Mouse (Mus musculus): ENCODE measurements at regions not wholly inside any gene's neighbourhood (a gene's known extent, or its start where the extent isn't known, plus 50 kb on each side); places are given as distances from the start of the nearest gene placed in this dataset.
A peak's percentile ranks its signal among the peaks of the same experiment; 100 is the strongest.

DNA sequence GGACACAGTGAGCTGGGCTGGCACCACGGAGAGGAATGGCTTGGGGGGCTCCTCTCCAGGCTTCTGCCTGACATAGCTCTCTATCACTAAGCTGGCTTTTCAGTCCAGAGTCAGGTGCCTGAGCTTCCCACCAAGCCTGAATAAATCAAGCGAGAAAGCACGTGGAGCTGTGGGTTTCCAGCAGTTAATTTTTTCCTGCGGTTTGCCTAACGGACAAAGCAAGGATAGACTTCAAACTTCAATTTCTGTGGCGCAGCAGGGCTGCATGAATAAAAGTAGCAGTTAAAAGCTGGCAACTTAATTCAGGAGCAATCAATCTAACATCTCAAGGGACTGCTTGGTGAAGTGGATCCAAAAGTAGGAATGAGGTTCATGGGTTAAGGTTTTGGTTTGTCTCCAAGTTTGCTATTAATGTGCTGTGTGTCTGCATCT, 317.1 kb upstream of the Rnaseh2b start:
- Histone ChIP-seq H3K9ac (no peak overlapping the region), H3K4me1 (no peaks in the 10 kb centered on the region), H3K4me3 (no peak overlapping the region), H3K27ac (replicated peaks) (no peak overlapping the region), H3K4me2 (no peak overlapping the region), H3K9me3 (no peaks in the 10 kb centered on the region), H3K27me3 (replicated peaks) (no peaks in the 10 kb centered on the region), H3K36me3 (no peaks in the 10 kb centered on the region)
- ATAC-seq (ENCODE audit: extremely low read depth, insufficient number of reproducible peaks, low FRiP score, low TSS enrichment), result no peak
- WGBS, result 66% methylated on average over 6 of the region's 6 CpGs

DNA sequence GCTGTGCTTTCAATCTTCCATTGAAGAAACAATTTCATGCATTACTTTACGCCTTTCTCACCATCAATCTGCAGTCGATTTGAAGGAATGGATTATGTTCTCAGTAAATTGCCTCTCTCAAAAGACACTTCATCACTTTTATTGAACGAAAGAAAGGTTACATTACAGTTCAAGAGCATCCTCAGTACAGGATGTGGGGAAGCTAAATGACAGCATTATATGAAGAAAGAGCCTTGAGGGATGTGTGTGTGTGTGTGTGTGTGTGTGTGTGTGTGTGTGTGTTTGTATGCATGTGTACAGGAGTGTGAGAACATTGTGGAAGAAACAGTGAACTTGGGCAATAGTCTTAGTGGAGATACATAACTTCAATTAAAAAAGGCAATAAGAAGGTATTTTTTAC, 311.8 kb upstream of the Rnaseh2b start:
- 68% methylated on average over 3 of the region's 3 CpGs for WGBS
- Histone ChIP-seq H3K36me3 (no peaks in the 10 kb centered on the region), H3K27ac (replicated peaks) (no peak overlapping the region), H3K27me3 (replicated peaks) (no peaks in the 10 kb centered on the region), H3K4me1 (no peaks in the 10 kb centered on the region), H3K9me3 (peaks cover 4% of the 10 kb centered on the region; the same call in 1 of the 2 replicates), H3K4me3 (no peak overlapping the region), H3K9ac (no peak overlapping the region), H3K4me2 (no peak overlapping the region)
- no peak for ATAC-seq (ENCODE audit: extremely low read depth, insufficient number of reproducible peaks, low FRiP score, low TSS enrichment)

DNA sequence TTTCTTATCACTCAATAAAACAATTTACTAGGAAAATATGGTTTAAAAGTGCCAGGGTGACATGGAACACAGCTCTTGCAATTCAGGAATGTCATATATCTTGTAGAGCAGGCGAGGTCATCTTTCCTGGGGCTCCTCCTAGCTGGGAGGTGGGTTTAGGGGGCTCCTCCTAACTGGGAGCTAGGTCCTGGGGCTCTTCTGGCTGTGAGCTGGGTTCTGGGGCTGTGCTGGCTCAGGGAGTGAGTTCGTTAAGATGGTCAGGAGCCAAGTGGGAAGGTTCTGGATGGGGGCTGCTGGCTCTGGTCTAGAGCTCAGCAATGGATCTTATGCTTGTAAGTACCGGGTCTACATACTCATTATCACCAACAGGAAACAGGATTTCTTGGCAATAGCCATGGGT, 306.8 kb upstream of the Rnaseh2b start:
- WGBS, result 57% methylated on average over 3 of the region's 3 CpGs
- Histone ChIP-seq H3K9ac (no peak overlapping the region), H3K4me2 (no peak overlapping the region), H3K27me3 (replicated peaks) (no peaks in the 10 kb centered on the region), H3K4me1 (no peaks in the 10 kb centered on the region), H3K4me3 (no peak overlapping the region), H3K36me3 (no peaks in the 10 kb centered on the region), H3K27ac (replicated peaks) (no peak overlapping the region), H3K9me3 (peaks cover 4% of the 10 kb centered on the region; the same call in 1 of the 2 replicates)
- ATAC-seq (ENCODE audit: extremely low read depth, insufficient number of reproducible peaks, low FRiP score, low TSS enrichment), result no peak

DNA sequence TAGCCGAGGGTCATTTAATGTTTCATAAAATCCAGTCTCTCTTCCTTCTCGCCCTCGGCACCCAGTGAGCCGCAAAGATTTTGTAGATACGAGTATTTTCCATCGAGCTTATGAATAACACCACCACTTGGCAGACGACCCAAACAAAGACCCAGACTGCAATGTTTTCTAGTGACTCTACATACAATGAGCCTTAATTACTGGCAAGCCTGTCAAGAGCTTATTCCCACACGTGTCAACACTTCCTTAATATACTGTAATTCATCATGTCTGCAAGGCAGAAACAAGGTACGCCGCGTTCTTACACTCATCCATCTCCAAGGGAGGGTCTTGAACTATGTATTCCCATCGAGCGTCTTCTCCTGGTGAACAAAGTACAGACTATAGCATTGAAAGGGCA, 306.2 kb upstream of the Rnaseh2b start:
- Histone ChIP-seq H3K9me3 (peaks cover 4% of the 10 kb centered on the region; the same call in 1 of the 2 replicates), H3K4me2 (no peak overlapping the region), H3K9ac (no peak overlapping the region), H3K27me3 (replicated peaks) (no peaks in the 10 kb centered on the region), H3K4me1 (no peaks in the 10 kb centered on the region), H3K4me3 (no peak overlapping the region), H3K36me3 (no peaks in the 10 kb centered on the region), H3K27ac (replicated peaks) (no peak overlapping the region)
- no peak for ATAC-seq (ENCODE audit: extremely low read depth, insufficient number of reproducible peaks, low FRiP score, low TSS enrichment)
- WGBS, result 74% methylated on average over 13 of the region's 13 CpGs

DNA sequence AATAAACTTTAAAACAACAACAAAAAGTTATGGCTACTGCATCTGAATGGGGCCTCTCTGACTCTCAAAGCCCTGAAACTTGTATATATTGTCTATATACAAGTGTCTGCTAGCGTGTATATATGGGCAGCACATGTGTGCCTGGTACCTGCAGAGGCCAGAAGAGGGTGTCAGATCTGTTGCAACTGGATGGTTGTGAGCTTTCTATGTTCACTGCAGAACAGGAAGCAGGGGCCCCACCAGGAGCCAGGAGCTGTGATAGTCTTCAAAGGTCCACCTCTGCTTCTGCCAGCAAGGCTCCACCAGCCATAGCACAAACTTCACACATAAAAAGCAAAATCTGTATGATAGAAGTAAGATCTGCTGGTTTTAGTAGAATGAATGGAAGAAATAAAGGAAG, 297.1 kb upstream of the Rnaseh2b start:
- Histone ChIP-seq H3K4me1 (no peaks in the 10 kb centered on the region), H3K9me3 (no peaks in the 10 kb centered on the region), H3K4me2 (no peak overlapping the region), H3K27ac (replicated peaks) (no peak overlapping the region), H3K36me3 (no peaks in the 10 kb centered on the region), H3K4me3 (no peak overlapping the region), H3K27me3 (replicated peaks) (no peaks in the 10 kb centered on the region), H3K9ac (no peak overlapping the region)
- ATAC-seq (ENCODE audit: extremely low read depth, insufficient number of reproducible peaks, low FRiP score, low TSS enrichment), result no peak
- 68% methylated on average over 1 of the region's 1 CpGs for WGBS

DNA sequence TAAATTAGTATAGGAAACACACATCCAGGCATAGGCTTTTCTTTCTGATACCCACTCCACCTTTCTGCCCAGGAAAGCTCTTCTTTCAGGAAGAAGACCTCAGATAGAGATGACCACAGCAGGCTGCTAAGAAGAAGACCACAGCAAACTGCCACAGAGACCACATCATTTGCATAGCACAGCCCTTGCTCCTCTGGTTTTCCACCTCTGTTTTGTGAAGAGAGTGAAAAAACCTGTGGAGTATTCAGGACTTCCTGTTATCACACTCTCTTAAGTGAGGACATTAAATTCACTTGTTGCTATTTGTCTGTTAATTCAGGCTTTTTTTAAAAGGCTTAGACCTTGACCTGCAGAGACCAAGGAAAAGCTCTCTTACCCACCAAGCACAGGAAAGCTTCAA, 294.7 kb upstream of the Rnaseh2b start:
- no peak for ATAC-seq (ENCODE audit: extremely low read depth, insufficient number of reproducible peaks, low FRiP score, low TSS enrichment)
- Histone ChIP-seq H3K4me2 (no peak overlapping the region), H3K4me1 (0 out of 2 replicates have a peak, but pooled peaks cover 3% of the 10 kb centered on the region), H3K9me3 (no peaks in the 10 kb centered on the region), H3K27ac (replicated peaks) (no peak overlapping the region), H3K9ac (no peak overlapping the region), H3K27me3 (replicated peaks) (no peaks in the 10 kb centered on the region), H3K4me3 (no peak overlapping the region), H3K36me3 (no peaks in the 10 kb centered on the region)

DNA sequence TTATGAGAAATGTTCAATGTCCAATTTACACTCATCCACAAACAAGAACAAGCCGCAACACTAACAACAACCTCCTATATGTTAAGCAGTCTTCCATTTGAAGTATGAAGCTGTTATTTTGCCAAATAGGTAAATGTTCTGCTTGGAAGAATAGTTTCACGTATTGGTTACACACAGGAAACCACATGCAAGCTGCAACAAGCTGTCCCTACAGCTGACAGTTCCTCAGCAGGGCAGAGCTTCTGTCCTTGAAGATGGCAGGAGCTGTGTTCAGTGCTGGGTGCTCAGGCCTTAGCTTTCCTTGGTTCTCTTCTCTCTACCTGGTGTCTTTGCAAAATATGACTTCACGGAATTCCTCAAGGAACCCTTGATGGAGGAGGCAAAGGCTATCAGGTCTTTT, 294.1 kb upstream of the Rnaseh2b start:
- H3K36me3 ChIP-seq, result no peaks in the 10 kb centered on the region
- WGBS, result 68% methylated on average over 3 of the region's 3 CpGs
- H3K4me3 ChIP-seq, result no peak overlapping the region
- peaks cover 6% of the 10 kb centered on the region; the same call in 1 of the 2 replicates for H3K4me1 ChIP-seq
- H3K9ac ChIP-seq, result no peak overlapping the region
- no peaks in the 10 kb centered on the region for H3K9me3 ChIP-seq
- ATAC-seq (ENCODE audit: extremely low read depth, insufficient number of reproducible peaks, low FRiP score, low TSS enrichment), result no peak
- no peak overlapping the region for H3K27ac ChIP-seq (replicated peaks)
- no peak overlapping the region for H3K4me2 ChIP-seq
- H3K27me3 ChIP-seq (replicated peaks), result no peaks in the 10 kb centered on the region

DNA sequence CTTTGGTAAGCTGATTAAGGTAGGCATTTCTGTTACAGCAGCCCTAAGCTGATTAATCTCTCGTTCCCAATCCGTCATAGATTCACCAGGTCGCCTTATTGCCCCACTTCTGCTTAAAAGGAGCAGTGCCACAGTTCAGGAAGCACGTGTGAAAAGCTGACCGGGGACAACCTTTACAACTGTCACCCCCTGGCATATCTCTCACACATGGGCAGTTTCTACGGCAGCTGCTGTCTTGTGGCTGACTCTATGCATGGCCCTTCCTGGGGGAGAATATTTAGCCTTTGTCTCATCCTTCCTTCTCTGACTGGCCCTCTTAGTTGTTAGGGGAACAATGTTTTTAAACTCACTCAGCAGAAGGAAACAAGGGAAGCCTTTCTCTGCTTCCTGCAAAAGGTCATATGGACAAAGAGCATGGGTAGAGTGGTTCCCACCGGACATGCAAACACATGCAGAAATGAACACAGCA, 290.9 kb upstream of the Rnaseh2b start:
- H3K9ac ChIP-seq, result no peak overlapping the region
- H3K36me3 ChIP-seq, result no peaks in the 10 kb centered on the region
- H3K27me3 ChIP-seq (replicated peaks), result no peaks in the 10 kb centered on the region
- H3K27ac ChIP-seq (replicated peaks), result no peak overlapping the region
- peaks cover 9% of the 10 kb centered on the region; the same call in 1 of the 2 replicates for H3K4me1 ChIP-seq
- WGBS, result 44% methylated on average over 7 of the region's 7 CpGs
- ATAC-seq (ENCODE audit: extremely low read depth, insufficient number of reproducible peaks, low FRiP score, low TSS enrichment), result no peak
- no peak overlapping the region for H3K4me2 ChIP-seq
- H3K4me3 ChIP-seq, result no peak overlapping the region
- no peaks in the 10 kb centered on the region for H3K9me3 ChIP-seq

DNA sequence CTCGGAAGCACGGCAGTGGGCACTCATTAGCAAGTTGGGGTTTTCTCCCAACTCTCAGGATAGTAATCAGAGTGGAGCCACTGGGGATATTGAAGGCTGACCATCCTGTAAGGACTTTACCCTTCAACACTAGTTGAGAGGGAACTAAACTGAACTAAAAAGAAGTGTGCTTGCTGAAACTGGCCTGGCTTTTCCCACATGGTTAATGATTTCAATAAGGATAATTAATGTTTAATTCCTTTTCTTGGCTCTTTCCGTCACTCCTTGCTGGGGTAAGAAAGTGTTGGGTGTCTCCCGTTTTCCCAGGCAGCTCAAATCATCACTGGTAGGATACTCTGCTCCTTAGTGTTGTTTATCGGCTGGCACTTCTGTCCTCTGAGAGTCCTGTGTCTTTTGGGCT, 290.3 kb upstream of the Rnaseh2b start:
- Histone ChIP-seq H3K27ac (replicated peaks) (no peak overlapping the region), H3K36me3 (no peaks in the 10 kb centered on the region), H3K4me2 (no peak overlapping the region), H3K4me1 (peaks cover 9% of the 10 kb centered on the region; the same call in 1 of the 2 replicates), H3K4me3 (no peak overlapping the region), H3K9ac (no peak overlapping the region), H3K27me3 (replicated peaks) (no peaks in the 10 kb centered on the region), H3K9me3 (no peaks in the 10 kb centered on the region)
- ATAC-seq (ENCODE audit: extremely low read depth, insufficient number of reproducible peaks, low FRiP score, low TSS enrichment), result no peak
- 74% methylated on average over 5 of the region's 5 CpGs for WGBS

DNA sequence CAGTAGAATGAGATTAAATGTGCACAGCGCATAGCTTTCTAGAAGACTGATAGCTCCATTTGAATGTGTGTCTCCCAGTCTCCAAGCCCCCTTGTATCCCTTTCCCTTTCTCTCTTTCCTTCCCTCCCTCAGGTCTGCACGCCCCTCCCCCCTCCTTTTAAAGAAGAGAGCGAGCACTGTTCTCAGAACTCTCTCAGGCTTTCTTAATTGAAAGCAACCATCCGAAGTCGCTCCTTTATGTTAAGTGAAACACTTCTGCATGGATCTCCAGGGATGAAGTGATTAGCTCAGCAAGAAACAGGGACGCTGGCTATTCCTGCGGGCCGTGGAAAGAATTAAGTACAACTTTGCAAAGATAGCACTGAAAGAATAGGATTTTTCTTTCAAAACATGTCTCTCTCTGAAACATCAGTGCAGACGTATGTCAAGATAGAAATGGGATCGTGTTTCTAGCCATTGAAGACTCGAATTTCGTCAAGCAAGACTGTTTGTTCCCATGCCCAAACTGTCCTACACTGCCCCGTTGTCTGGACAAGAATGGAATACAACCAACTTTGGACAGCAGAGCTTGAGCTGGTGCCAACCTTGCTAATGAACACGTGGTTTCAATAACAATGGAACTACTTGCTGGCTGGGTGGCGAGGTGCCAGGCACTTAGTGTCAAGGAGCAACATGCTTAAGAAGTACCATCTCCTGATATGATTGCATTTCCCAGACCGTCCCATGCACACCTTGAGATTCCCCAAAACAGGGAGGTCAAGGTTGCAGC, 289.2 kb upstream of the Rnaseh2b start:
- no peak overlapping the region for H3K4me3 ChIP-seq
- peak overlapping the region; percentile 6; the same call in 1 of the 2 replicates for H3K4me2 ChIP-seq
- no peak overlapping the region for H3K9ac ChIP-seq
- no peak overlapping the region for H3K27ac ChIP-seq (replicated peaks)
- 59% methylated on average over 16 of the region's 16 CpGs for WGBS
- H3K27me3 ChIP-seq (replicated peaks), result no peaks in the 10 kb centered on the region
- H3K36me3 ChIP-seq, result no peaks in the 10 kb centered on the region
- ATAC-seq (ENCODE audit: extremely low read depth, insufficient number of reproducible peaks, low FRiP score, low TSS enrichment), result no peak
- no peaks in the 10 kb centered on the region for H3K9me3 ChIP-seq
- H3K4me1 ChIP-seq, result peaks cover 9% of the 10 kb centered on the region; the same call in 1 of the 2 replicates

DNA sequence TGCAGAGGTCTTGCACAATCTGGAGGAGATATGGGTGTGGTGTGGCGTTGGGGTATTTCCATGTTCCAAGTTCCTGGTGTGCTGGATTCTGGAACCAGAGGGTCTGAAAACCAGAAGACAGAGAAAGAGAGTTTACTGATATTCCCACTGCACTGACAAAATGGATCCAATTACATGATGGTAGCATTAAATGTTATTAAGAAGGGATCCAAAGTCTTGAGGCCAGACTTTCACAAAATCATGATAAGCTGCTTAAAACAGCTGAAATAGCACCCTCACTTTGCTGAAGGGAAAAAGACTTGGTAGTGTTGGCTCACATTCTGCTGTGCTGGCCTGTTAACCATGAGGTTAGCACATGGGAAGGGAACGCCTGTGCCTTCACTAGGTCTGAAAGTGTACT, 288.6 kb upstream of the Rnaseh2b start:
- no peak for ATAC-seq (ENCODE audit: extremely low read depth, insufficient number of reproducible peaks, low FRiP score, low TSS enrichment)
- H3K27me3 ChIP-seq (replicated peaks), result no peaks in the 10 kb centered on the region
- H3K36me3 ChIP-seq, result no peaks in the 10 kb centered on the region
- H3K9me3 ChIP-seq, result no peaks in the 10 kb centered on the region
- H3K4me1 ChIP-seq, result peaks cover 9% of the 10 kb centered on the region; the same call in 1 of the 2 replicates
- no peak overlapping the region for H3K4me3 ChIP-seq
- no peak overlapping the region for H3K9ac ChIP-seq
- no peak overlapping the region for H3K27ac ChIP-seq (replicated peaks)
- H3K4me2 ChIP-seq, result no peak overlapping the region
- 80% methylated on average over 2 of the region's 2 CpGs for WGBS

DNA sequence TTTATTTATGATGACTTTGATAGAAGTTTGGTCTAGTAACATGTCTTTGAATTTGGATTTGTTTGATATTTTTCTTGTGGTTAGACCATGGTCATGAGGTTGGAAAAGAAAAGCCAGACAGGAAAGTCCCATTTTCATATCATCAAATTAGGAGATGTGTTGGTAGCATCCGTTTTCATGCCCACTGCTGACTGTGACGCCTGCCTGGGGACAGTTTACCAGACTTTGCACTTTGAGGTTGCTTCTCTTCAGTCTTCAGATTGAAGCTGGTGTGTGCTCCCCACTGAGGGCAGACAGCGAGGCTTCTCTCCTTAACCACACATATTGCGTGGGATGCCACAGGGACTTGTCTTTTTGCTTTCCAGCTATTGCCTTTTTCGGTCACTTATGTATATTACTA, 283.7 kb upstream of the Rnaseh2b start:
- no peak for ATAC-seq (ENCODE audit: extremely low read depth, insufficient number of reproducible peaks, low FRiP score, low TSS enrichment)
- H3K36me3 ChIP-seq, result no peaks in the 10 kb centered on the region
- no peak overlapping the region for H3K9ac ChIP-seq
- H3K4me2 ChIP-seq, result no peak overlapping the region
- no peaks in the 10 kb centered on the region for H3K4me1 ChIP-seq
- H3K27me3 ChIP-seq (replicated peaks), result no peaks in the 10 kb centered on the region
- WGBS, result 79% methylated on average over 5 of the region's 5 CpGs
- no peaks in the 10 kb centered on the region for H3K9me3 ChIP-seq
- no peak overlapping the region for H3K27ac ChIP-seq (replicated peaks)
- H3K4me3 ChIP-seq, result no peak overlapping the region
